Mouse (Mus musculus): ENCODE results near the gene Fmr1.
"Not testable (repeated sequence)": the region's sequence is repeated elsewhere in the genome, so short reads cannot be mapped to it uniquely, and the experiment has no call there.

Gene Fmr1

GRCm38 (mm10) chrX:68678333-68678740 lies at the start of gene Fmr1:
TSS of gene Fmr1 (plus strand) at chrX:68678541.
- in situ Hi-C loops (cut with MboI, MseI), result no loop called here

- in situ Hi-C loops (cut with MboI, MseI), result no loop called here
Measured at GRCm38 (mm10) chrX:68641603-68642002, 36.7 kb upstream of the Fmr1 start.

- in situ Hi-C loops (cut with MboI, MseI), result no loop called here
Measured at GRCm38 (mm10) chrX:68645154-68645919, 33.0 kb upstream of the Fmr1 start.

- in situ Hi-C loops (cut with MboI, MseI), result no loop called here
Measured at GRCm38 (mm10) chrX:68677508-68677907, 833 bp upstream of the Fmr1 start.

- in situ Hi-C loops (cut with MboI, MseI), result no loop called here
Measured at GRCm38 (mm10) chrX:68678815-68679486, 610 bp downstream of the Fmr1 start.

- in situ Hi-C loops (cut with MboI, MseI), result no loop called here
Measured at GRCm38 (mm10) chrX:68684706-68685105, 6.4 kb downstream of the Fmr1 start.

- in situ Hi-C loops (cut with MboI, MseI), result not testable (repeated sequence)
Measured at GRCm38 (mm10) chrX:68691936-68692335, 13.6 kb downstream of the Fmr1 start.

- in situ Hi-C loops (cut with MboI, MseI), result no loop called here
Measured at GRCm38 (mm10) chrX:68736902-68737301, 58.6 kb downstream of the Fmr1 start.

GRCm38 (mm10) chrX:68740088-68740487 lies 61.7 kb downstream of the Fmr1 start:
- in situ Hi-C loops (cut with MboI, MseI), result no loop called here

- in situ Hi-C loops (cut with MboI, MseI), result no loop called here
Measured at GRCm38 (mm10) chrX:68761606-68762005, 83.3 kb downstream of the Fmr1 start, which contains the start of gene Fmr1nb. TSS of gene Fmr1nb (plus strand) at chrX:68761839.

Data from regulatory T cell (primary cell).